Mouse (Mus musculus): ENCODE results near the gene Mrpl22.

DNA sequence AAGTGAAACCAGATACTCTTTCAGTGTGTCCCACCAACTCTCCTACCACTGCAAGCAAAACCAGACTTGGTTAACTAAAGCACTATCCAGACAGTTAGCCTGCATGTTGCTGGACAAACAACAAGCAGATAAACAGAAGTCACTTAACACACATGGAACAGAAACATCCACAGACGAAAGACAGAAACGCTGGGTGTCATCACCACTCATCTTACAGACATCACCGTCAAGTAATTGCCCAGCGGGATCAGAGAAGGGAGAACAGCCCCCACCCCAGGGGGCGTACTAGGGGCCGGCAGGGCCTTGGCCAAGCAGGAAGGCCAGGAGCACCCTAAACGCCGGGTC is 3.7 kb upstream of the Mrpl22 start:
- TF ChIP-seq CTCF (IDR thresholded peaks at IDR 0.05; ENCODE audit: insufficient read depth, low read depth, low read length), result no peak
- no peak for TF ChIP-seq POLR2A (IDR thresholded peaks at IDR 0.05; ENCODE audit: insufficient read depth, low read depth, low read length)

Data from olfactory bulb, adult 2 months (tissue).